Mouse (Mus musculus) heart, postnatal 0 days (tissue): ENCODE data around the gene Mctp1. TPM values are rescaled to one million over a fixed set of nuclear protein-coding genes. Genes with fewer than 3 reads are reported as not detected.

Source experiments
- ATAC-seq: fragments of 200-750 bp; cut with Nextera tagmentation; 2 replicates; pipeline ENCODE4 v1.8.0; 2017; ENCODE audit warnings: low read depth, moderate number of reproducible peaks, moderate library complexity; ENCODE audit not compliant: insufficient read depth
- DNase-seq: peaks from one replicate; pipeline ENCODE4 v3.0.0-alpha.2; 2016; ENCODE audit warnings: low spot score
- H3K27ac ChIP-seq: fragments of 300-500 bp; sonication (generic); 2 replicates; pipeline ENCODE4 v1.5.1; 2014; ENCODE audit warnings: low read depth, mild to moderate bottlenecking
- H3K27me3 ChIP-seq: fragments of 300-500 bp; sonication (generic); 2 replicates; pipeline ENCODE4 v1.6.1; 2014; ENCODE audit warnings: low read length, mixed read lengths; ENCODE audit not compliant: control insufficient read depth, insufficient read depth
- H3K36me3 ChIP-seq: fragments of 300-500 bp; sonication (generic); replicated peaks from 2 replicates; pipeline ENCODE4 v1.6.1; 2014; ENCODE audit warnings: low read length, mixed read lengths; ENCODE audit not compliant: control insufficient read depth, insufficient read depth
- H3K4me1 ChIP-seq: fragments of 300-500 bp; sonication (generic); 2 replicates; pipeline ENCODE4 v1.6.1; 2014; ENCODE audit warnings: antibody characterized with exemption; ENCODE audit not compliant: control insufficient read depth, insufficient read depth
- H3K4me2 ChIP-seq: fragments of 300-500 bp; sonication (generic); 2 replicates; pipeline ENCODE4 v1.6.1; 2014; ENCODE audit warnings: low read depth, mild to moderate bottlenecking, low read length, moderate library complexity
- H3K4me3 ChIP-seq: fragments of 300-500 bp; sonication (generic); 2 replicates; pipeline ENCODE4 v1.5.1; 2014; ENCODE audit warnings: low read depth, low read length
- H3K9ac ChIP-seq: fragments of 300-500 bp; sonication (generic); replicated peaks from 2 replicates; pipeline ENCODE4 v1.6.1; 2014; ENCODE audit warnings: low read depth, low read length, mixed read lengths
- H3K9me3 ChIP-seq: fragments of 300-500 bp; sonication (generic); replicated peaks from 2 replicates; pipeline ENCODE4 v1.6.1; 2016; ENCODE audit warnings: low read length; ENCODE audit not compliant: control insufficient read depth
- CTCF ChIP-seq: IDR thresholded peaks from 2 replicates; pipeline ENCODE4 v1.5.1; 2016; ENCODE audit warnings: antibody characterized with exemption, control low read depth, low read depth
- EP300 ChIP-seq: IDR thresholded peaks from 2 replicates; pipeline ENCODE4 v1.6.1; 2016; ENCODE audit warnings: antibody characterized with exemption, low read depth
- WGBS: fragments of 180-500 bp; shearing (Covaris S2); extraction: QIAGEN DNeasy Blood & Tissue Kit; methylation state at CpG from one replicate; pipeline ENCODE4 v1.1.7; 2014; 5-methylcytosine and 5-hydroxymethylcytosine counted together
- polyA plus RNA-seq: library from polyadenylated mRNA; unstranded; fragments of >200 nt; fragmentation: Nextera tagmentation; extraction: Ambion mirVana; gene quantifications from 2 replicates; pipeline ENCODE4 v1.2.1, GENCODE M21; 2015
- total RNA-seq: library from RNA; depleted of rRNA; stranded (reverse); fragments of >200 nt; gene quantifications from 2 replicates; pipeline ENCODE4 v1.2.3, GENCODE M21; 2014; ENCODE audit warnings: low replicate concordance

Gene Mctp1
- total and polyA plus RNA-seq, 2 experiments from 2014 or later: 0.34 TPM; not detected in 1

- no peak for ATAC-seq
- WGBS: 67% methylated on average over 4 of the region's 4 CpGs
- H3K27ac ChIP-seq: no peak overlapping the region
Measured at GRCm38 (mm10) chr13:76420111-76420510, 35.8 kb downstream of the Mctp1 start.

GRCm38 (mm10) chr13:76421075-76421474 is 36.7 kb downstream of the Mctp1 start:
- no peak overlapping the region for H3K4me3 ChIP-seq
- no peaks in the 10 kb centered on the region for H3K36me3 ChIP-seq
- H3K4me1 ChIP-seq: no peaks in the 10 kb centered on the region
- H3K9ac ChIP-seq: no peak overlapping the region
- no peaks in the 10 kb centered on the region for H3K9me3 ChIP-seq
- H3K27ac ChIP-seq: no peak overlapping the region
- H3K27me3 ChIP-seq: no peaks in the 10 kb centered on the region
- ATAC-seq (no peak), DNase-seq (no peak)
- H3K4me2 ChIP-seq: no peak overlapping the region
- TF ChIP-seq EP300 (no peak), CTCF (no peak)
- WGBS: 78% methylated on average over 1 of the region's 1 CpGs

More at GRCm38 (mm10) chr13:76420111-76420510, 35.8 kb downstream of the Mctp1 start:
- no peaks in the 10 kb centered on the region for H3K9me3 ChIP-seq
- H3K9ac ChIP-seq: no peak overlapping the region
- H3K27me3 ChIP-seq: no peaks in the 10 kb centered on the region
- no peak overlapping the region for H3K4me2 ChIP-seq
- H3K4me3 ChIP-seq: no peak overlapping the region
- no peaks in the 10 kb centered on the region for H3K36me3 ChIP-seq
- DNase-seq: no peak
- TF ChIP-seq CTCF: no peak
- TF ChIP-seq EP300: no peak
- H3K4me1 ChIP-seq: no peaks in the 10 kb centered on the region

DNA sequence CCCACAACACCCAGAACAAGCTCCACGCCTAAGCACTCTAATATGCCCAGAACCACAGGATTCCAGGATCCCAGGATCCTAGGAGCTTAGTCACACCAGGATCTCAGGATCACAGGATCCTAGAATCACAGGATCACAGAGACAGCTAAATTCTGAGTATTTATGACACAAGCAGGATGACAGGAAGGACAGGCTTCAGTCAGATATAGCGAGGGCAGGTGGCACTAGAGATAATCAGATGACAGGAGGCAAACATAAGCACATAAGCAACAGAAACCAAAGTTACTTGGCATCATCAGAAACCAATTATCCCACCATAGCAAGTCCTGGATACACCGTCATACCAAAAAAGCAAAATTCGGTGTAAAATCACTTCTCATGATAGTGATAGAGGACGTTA is 37.8 kb downstream of the Mctp1 start:
- Histone ChIP-seq H3K27me3 (no peaks in the 10 kb centered on the region), H3K4me1 (no peaks in the 10 kb centered on the region), H3K9me3 (no peaks in the 10 kb centered on the region), H3K27ac (no peak overlapping the region), H3K4me3 (no peak overlapping the region), H3K9ac (no peak overlapping the region), H3K36me3 (no peaks in the 10 kb centered on the region), H3K4me2 (no peak overlapping the region)
- TF ChIP-seq CTCF (no peak), EP300 (no peak)
- ATAC-seq (no peak), DNase-seq (no peak)
- 71% methylated on average over 5 of the region's 5 CpGs for WGBS

DNA sequence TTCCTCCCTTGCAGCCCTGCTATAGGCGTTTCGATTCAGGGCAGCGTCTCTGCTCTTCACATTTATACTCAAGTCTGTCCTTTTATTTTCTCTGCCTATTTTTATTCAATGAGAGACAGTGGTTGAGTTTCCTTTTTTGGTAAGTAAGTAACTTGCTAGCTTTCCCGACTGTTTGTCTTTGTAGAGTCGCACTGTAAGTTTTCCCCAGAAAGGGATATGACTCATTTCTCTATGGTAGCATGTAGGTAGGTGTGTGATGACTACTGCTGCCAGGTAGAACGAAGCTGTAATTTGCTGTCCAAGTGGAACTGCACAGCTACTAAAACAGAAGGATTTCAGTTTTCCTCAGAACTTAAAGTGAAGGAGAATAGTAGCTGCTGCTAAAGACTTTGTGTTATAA is 45.1 kb downstream of the Mctp1 start:
- H3K27ac ChIP-seq: no peak overlapping the region
- no peak overlapping the region for H3K9ac ChIP-seq
- no peak overlapping the region for H3K4me3 ChIP-seq
- H3K27me3 ChIP-seq: no peaks in the 10 kb centered on the region
- no peaks in the 10 kb centered on the region for H3K4me1 ChIP-seq
- TF ChIP-seq EP300 (no peak), CTCF (no peak)
- no peaks in the 10 kb centered on the region for H3K36me3 ChIP-seq
- no peak overlapping the region for H3K4me2 ChIP-seq
- H3K9me3 ChIP-seq: no peaks in the 10 kb centered on the region
- no peak for ATAC-seq
- WGBS: 74% methylated on average over 6 of the region's 6 CpGs
- DNase-seq: no peak

DNA sequence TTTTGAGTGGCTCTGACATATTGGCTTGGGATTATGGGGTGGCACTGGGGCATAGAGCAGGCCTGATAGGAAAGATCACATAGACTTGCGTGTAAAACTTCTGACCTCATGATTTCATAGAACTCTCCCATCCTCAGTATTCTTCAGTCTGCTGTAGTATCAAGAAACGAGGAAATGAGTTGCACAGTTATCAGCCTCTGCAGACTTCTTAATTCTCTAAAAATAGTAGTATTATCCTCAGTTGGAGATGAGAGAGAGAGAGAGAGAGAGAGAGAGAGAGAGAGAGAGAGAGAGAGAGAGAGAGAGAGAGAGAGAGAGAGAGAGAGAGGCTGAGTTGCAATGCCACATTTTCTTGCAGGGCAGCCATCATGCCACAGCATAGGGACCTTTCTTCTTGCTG is 45.6 kb downstream of the Mctp1 start:
- no peak overlapping the region for H3K4me2 ChIP-seq
- ATAC-seq: no peak
- no peak overlapping the region for H3K4me3 ChIP-seq
- H3K4me1 ChIP-seq: no peaks in the 10 kb centered on the region
- no peak for DNase-seq
- H3K27me3 ChIP-seq: no peaks in the 10 kb centered on the region
- H3K27ac ChIP-seq: no peak overlapping the region
- H3K36me3 ChIP-seq: no peaks in the 10 kb centered on the region
- H3K9me3 ChIP-seq: no peaks in the 10 kb centered on the region
- WGBS: 51% methylated on average over 2 of the region's 2 CpGs
- no peak overlapping the region for H3K9ac ChIP-seq
- TF ChIP-seq CTCF (no peak), EP300 (no peak)

- Histone ChIP-seq H3K9ac (no peak overlapping the region), H3K4me3 (no peak overlapping the region), H3K9me3 (no peaks in the 10 kb centered on the region), H3K36me3 (no peaks in the 10 kb centered on the region), H3K27ac (no peak overlapping the region), H3K27me3 (no peaks in the 10 kb centered on the region), H3K4me2 (no peak overlapping the region), H3K4me1 (no peaks in the 10 kb centered on the region)
- no peak for TF ChIP-seq EP300
- no peak for TF ChIP-seq CTCF
- no peak for DNase-seq
- WGBS: 78% methylated on average over 2 of the region's 2 CpGs
- ATAC-seq: no peak
Measured at GRCm38 (mm10) chr13:76431946-76432345, 47.6 kb downstream of the Mctp1 start.
